20 mouse cellular contexts compared by ENCODE assay signal in the genomic region with DNA sequence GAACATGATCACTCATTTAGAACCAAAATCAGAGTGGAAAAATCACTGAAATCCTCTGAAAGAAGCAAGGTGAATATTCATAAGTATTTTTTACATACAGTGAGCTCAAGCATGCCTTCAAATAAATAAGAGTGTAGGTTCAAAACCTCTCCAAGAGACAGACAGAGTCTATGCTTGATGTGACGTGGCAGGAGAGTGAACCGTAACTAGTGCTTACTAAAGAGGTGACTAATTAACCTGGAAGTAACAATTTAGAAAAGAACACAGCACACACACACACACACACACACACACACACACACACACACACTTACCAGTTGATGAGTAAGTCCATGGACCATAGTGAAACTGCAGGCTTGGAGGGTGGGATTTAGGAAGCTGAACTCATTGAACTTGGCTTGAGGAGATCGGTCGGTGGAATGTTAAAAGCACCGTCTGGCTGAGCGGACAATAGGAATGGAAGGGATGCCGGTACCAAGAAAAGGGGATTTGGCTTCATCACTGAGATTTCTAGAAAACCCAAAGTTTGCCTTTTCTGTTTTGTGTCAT.
"Had no signal": no experiment of that assay in that cellular context is flagged by ENCODE, and none has a peak within 500 bp of the region (broad histone marks: within the 10 kb centered on the region; RNA-seq: fewer than 3 reads in every experiment).

No protein-coding gene starts in this region.

- DNase-seq: left cerebral cortex, postnatal 4 days; liver, postnatal 0 days; lung, postnatal 10 days; lung, postnatal 36 days; retina, postnatal 1 day; right cerebral cortex, postnatal 25 days; thymus, adult 18-20 months; thymus, postnatal 36 days had no signal

- H3K9me3 ChIP-seq: intestine, embryonic 15.5 days; limb, embryonic 12.5 days; limb, embryonic 15.5 days; lung, embryonic 15.5 days; megakaryocyte, embryonic 14.5 days; midbrain, embryonic 10.5 days; midbrain, embryonic 13.5 days; neural tube, embryonic 13.5 days had no signal

- H3K4me3 ChIP-seq: intestine, embryonic 15.5 days; limb, embryonic 12.5 days; limb, embryonic 15.5 days; lung, embryonic 15.5 days; megakaryocyte, embryonic 14.5 days; midbrain, embryonic 10.5 days; midbrain, embryonic 13.5 days; myocyte; neural tube, embryonic 13.5 days had no signal

- H3K27me3 ChIP-seq: intestine, embryonic 15.5 days; limb, embryonic 12.5 days; limb, embryonic 15.5 days; lung, embryonic 15.5 days; megakaryocyte, embryonic 14.5 days; midbrain, embryonic 13.5 days; neural tube, embryonic 13.5 days had no signal

- H3K4me1 ChIP-seq: intestine, embryonic 15.5 days; limb, embryonic 12.5 days; limb, embryonic 15.5 days; lung, embryonic 15.5 days; megakaryocyte, embryonic 14.5 days; midbrain, embryonic 10.5 days; midbrain, embryonic 13.5 days had no signal

- ATAC-seq: intestine, embryonic 15.5 days; liver, postnatal 0 days; midbrain, embryonic 13.5 days; midbrain, embryonic 16.5 days had no signal

- H3K27ac ChIP-seq: intestine, embryonic 15.5 days; limb, embryonic 12.5 days; limb, embryonic 15.5 days; liver, embryonic 14.5 days; lung, embryonic 15.5 days; midbrain, embryonic 10.5 days; midbrain, embryonic 13.5 days; neural tube, embryonic 13.5 days had no signal

- H3K4me2 ChIP-seq: intestine, embryonic 15.5 days; limb, embryonic 12.5 days; limb, embryonic 15.5 days; liver, embryonic 11.5 days; lung, embryonic 15.5 days; midbrain, embryonic 13.5 days; neural tube, embryonic 13.5 days had no signal

- H3K36me3 ChIP-seq: intestine, embryonic 15.5 days; limb, embryonic 12.5 days; limb, embryonic 15.5 days; lung, embryonic 15.5 days; midbrain, embryonic 10.5 days; midbrain, embryonic 13.5 days; neural tube, embryonic 13.5 days had no signal

- H3K9ac ChIP-seq: intestine, embryonic 15.5 days; limb, embryonic 12.5 days; limb, embryonic 15.5 days; liver, embryonic 14.5 days; liver, postnatal 0 days; lung, embryonic 15.5 days; midbrain, embryonic 13.5 days; neural tube, embryonic 13.5 days had no signal
